Mouse (Mus musculus): ENCODE data around the gene Ech1. TPM values are rescaled to one million over a fixed set of nuclear protein-coding genes. Genes with fewer than 3 reads are reported as not detected.

The Ech1 gene
- total RNA-seq (2021), result 100 to 1,000 TPM; 474 to 780 TPM
- long read RNA-seq, experiment 1, transcript Ech1-201 (10 exons, 1,267 nt), result major isoform, 402 of 423 reads
- long read RNA-seq, experiment 1, partial matches to known transcripts, result 7 of 423 reads
- long read RNA-seq, experiment 1, other reads (novel, unspliced or antisense), result 11 of 423 reads
- long read RNA-seq, experiment 2, transcript Ech1-205 (2 exons, 861 nt), result minor isoform, 5 of 883 reads
- long read RNA-seq, experiment 2, transcript Ech1-201 (10 exons, 1,267 nt), result major isoform, 831 of 883 reads
- long read RNA-seq, experiment 2, partial matches to known transcripts, result 19 of 883 reads
- long read RNA-seq, experiment 2, other reads (novel, unspliced or antisense), result 28 of 883 reads

DNA sequence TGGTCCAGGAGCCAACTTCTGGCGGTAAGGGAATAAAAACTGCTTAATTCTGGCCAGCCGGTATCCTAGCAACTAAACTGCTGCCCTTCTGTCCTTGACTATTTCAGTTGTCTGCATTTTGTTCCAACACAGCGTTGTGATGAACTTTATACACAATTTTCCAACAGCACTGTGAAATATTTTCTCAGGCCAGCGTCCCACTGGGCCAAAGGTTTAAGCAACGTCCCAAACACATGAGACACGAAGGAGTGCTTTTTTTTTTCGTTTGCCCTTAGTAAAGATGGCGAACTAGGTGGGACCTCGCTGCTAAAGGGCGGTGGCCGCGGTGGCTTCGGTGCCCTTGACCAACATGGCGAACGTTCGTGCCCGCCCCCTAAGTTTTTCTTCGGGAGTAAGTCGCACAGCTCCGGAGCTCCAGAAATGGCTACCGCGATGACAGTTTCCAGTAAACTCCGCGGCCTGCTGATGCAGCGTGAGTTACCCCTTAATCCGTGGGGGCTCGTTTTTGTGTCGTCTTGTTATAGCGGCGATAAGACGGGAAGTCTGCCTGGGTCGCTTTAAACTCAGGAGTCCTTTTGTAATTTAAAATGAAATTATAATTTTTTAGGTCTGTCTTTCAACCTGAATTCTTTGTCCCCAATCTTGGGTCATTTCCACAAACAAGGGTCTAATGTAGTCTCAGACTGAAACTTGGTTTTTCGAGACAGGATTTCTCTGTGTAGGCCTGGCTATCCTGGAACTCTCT is at the start of gene Ech1:
TSS of gene Ech1 (plus strand) at position 277 of the 745 bp plus-strand sequence.
- DNase-seq (ENCODE audit: low spot score in 2 of 2), result peak; percentile 87 to 90

DNA sequence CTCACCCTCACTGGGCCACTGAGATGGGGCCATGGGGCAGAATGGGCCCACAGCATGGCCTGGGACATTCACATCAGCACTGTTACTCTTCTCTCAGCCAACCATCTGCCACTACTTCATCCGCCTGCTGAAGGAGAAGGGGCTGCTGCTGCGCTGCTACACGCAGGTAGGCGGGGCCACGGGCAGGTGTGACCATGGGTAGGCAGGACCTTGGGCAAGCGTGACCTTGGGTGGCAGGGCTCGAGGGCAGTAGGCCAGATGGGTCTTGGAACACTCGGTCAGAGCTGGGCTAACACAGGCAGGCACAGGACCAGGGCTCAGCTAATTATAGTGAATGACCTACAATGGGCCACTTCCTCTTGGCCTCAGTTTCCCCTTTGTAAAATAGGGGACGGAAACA is 46.2 kb upstream of the Ech1 start:
- no peak for DNase-seq (ENCODE audit: low spot score in 2 of 2)

DNA sequence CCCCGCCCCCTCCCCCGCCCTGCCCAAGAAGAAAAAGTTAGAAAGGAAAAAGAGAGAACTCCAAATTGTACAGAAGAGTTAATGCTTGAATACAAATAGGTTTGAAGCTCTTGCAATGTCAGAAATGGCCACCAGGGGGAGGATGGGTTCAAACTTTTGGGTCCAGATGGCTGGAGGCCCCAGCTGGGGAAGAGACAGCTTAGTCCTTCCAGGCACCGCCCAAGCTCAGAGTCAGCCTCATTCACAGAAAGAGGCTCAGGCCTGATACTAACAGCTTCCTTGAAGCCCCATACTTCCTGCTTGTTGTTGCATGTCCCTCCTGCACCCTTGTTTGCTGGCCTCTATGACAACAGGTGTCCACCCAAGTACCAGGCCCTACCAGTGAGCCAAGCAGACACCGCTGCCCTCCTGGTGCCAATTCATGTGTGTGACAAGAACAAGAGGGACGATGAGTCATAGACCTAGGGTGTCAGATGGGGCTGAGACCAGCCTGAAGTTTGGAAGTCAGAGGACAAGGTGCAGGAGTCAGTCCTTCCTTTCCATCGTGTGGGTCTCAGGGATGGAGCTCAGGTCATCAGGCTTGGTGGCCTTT is 44.9 kb upstream of the Ech1 start:
- peak; percentile 83 to 89 for DNase-seq (ENCODE audit: low spot score in 2 of 2)

DNA sequence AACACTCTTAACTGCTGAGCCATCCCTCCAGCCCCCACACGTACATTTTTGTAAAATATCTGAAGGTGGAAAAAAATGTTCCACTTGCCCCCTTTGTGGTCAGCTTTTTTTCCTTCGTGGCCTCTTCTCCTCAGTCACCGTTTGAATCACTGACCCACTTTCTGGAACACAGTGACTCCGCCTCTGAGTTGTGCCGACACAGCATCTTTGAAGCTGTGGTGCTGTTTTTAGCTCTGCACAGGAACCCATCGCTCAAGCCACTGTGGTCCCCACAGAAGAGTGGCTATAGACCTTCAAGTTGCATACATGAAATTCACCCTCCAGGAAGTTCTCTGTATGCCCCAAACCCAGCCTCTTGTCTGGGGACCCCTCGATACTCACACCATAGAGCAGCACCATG is 44.2 kb upstream of the Ech1 start:
- DNase-seq (ENCODE audit: low spot score in 2 of 2), result no peak

DNA sequence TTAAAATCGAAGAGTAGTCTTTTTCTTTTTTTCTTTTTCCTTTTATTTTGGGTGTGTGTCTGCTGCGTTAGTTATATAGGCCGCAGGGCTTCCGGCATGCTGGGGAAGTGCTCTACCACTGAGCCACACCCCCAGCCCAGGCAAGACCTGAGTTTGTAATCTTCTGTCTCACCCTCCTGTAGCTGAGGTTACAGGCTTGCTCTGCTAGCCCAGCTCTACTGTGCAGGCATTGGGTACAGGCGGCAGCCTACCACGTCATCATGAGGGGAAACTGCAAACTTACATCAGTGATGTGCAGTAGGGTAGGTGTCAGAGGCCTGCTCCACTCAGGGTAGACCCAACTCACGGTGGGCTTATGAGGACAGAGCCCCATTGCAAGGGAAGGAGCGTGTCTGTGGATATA is 43.8 kb upstream of the Ech1 start:
- no peak for DNase-seq (ENCODE audit: low spot score in 2 of 2)

DNA sequence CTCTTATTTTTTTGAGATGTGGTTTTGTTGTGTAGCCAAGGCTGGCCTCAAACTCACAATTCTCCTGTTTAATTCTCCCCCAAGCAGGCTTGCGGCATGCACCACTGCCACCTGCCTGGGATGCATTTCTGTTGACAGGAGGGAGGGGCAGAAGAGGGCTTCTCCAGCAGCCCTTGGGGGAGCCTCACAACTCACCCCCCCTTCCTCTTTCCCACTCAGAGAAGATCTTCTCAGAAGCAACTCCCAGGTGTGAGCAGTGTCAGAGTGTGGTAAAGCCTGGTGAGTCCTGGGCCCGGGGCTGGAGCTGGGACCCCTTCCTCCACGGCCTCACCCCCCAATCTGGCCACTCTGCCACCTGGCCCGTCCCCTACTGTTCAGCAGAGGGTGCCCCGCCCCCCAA is 39.9 kb upstream of the Ech1 start:
- DNase-seq (ENCODE audit: low spot score in 2 of 2), result no peak

DNA sequence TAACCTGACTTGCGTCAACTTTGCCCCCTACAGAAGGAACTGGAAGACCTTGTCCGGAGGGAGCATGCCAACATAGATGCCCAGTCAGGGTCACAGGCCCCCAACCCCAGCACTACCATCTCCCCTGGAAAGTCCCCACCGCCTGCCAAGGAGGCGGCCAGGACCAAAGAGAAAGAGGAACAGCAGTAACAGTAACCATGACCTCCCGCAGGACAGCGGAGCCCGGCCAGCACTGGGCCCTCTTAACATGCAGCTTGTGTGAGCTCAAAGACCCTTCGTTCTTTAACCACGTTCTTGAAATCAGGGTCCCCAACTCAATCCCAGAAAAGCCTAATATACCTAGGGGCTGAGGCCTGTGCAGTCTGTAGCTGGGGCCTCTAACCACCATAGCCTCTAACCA is 37.1 kb upstream of the Ech1 start:
- DNase-seq (ENCODE audit: low spot score in 2 of 2), result no peak

DNA sequence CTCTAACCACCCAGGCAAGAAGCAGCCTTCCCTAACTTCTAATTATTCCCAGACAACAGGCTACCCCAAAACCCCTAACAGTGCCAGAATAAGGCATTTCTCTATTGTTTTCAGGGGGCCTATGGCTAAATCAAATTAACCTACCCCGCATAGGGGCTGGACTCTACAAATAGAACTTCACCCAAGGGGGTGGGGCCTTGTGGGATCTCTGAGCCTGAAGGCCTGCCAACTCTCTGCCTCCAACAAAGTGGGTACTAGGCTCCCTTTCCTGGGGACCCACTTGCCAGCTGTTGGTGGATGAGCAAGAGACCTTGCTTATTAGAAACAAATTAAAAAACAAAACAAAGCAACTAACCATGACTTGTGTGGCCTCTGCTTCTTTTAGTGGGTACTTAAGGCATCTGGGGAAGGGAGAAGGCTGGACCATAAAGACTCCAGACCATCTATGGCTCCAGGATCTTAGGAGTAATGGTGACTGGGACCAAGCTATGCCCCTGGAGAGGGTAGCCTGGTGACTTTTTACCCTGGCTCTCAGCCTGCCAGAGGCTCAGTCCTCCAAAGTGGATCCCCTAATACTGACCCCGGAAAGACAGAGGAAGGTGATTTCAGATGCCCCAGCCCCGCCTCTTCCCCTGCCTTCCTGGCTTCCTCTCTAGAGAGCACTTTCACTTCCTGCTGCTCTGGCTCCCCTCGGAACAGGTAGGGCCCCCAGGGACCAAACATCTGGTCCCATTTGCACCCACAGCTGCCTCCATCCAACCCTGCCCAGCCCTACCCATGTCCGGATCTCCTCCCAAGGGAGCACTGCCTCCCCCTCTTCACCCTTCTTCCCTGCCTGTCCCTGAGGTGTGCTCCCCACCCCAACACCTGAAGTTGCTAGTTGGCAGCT is 36.5 kb upstream of the Ech1 start, which contains the start of gene Rinl:
TSS of gene Rinl (plus strand) at position 663 of the 889 bp plus-strand sequence.
- DNase-seq (ENCODE audit: low spot score in 2 of 2), result no peak

DNA sequence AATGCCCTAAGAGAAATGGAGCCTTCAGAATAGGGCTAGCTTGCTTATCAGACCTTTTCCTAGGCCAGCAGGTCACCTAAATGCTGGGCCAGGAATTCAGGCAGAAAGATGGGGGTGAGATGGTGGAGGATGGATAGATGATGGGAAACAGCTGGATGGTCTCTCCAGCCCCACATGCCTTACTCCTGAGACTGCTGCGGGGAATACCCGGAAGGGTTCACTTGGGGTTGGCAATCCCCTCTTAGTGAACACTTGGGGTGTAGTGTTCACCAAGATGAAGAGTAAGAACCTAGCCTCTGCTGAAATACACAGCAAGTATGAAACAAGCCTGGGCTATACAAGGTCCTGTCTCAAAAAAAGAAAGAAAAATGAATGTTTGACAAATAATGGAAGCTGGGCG is 35.8 kb upstream of the Ech1 start:
- DNase-seq (ENCODE audit: low spot score in 2 of 2), result no peak

DNA sequence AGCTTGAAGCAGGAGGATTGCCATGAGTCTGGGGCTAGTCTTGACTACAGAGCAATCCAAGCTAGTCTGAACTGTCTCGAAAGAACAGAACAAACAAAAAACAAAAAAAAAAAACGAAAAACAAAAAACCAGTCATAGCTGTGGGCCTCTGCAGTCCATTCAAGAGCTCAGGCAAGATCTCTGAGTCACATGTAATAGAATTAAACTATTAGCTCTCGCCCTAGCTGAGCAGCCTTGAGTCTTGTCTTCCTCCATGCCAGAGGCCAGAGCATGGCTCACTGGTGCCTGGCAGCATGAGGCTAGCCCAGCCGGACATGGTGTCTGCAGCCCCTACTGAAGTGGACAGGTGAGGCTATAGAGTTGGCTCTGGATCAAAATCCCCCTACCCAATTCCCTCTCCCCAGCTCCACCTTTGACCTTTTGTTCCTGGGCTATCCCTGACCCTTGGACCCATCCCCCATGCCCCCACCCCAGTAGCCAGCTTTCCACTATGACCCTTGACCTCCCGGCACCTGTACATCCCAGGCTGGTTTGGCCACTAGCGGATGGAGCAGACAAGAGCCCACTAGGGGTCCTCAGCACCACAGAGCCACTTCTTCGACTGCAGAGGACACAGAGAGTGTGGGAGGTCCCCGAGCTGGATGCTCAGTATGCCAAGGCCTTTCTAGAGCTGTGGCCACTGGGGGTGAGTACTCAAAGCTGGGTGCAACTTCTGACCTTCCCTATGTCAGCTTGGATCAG is 34.8 kb upstream of the Ech1 start:
- no peak for DNase-seq (ENCODE audit: low spot score in 2 of 2)

DNA sequence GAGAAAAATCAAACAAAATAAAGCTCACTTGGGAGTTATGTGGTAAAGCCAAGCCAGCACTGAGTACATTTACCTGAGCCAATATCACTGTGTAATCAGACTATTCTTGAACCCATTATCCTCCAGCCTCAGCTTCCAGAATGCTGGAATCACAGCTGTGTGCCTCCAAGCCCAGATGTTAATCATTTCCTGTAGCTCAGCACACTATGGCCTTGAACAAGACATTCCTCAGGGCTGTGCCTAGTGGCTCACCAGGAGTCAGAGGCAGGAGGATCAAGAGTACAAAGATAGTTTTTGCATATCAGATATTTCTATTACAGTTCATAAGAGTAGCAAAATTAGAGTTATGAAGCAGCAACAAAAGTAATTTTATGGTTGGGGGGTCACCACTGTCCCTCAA is 33.3 kb upstream of the Ech1 start:
- no peak for DNase-seq (ENCODE audit: low spot score in 2 of 2)

DNA sequence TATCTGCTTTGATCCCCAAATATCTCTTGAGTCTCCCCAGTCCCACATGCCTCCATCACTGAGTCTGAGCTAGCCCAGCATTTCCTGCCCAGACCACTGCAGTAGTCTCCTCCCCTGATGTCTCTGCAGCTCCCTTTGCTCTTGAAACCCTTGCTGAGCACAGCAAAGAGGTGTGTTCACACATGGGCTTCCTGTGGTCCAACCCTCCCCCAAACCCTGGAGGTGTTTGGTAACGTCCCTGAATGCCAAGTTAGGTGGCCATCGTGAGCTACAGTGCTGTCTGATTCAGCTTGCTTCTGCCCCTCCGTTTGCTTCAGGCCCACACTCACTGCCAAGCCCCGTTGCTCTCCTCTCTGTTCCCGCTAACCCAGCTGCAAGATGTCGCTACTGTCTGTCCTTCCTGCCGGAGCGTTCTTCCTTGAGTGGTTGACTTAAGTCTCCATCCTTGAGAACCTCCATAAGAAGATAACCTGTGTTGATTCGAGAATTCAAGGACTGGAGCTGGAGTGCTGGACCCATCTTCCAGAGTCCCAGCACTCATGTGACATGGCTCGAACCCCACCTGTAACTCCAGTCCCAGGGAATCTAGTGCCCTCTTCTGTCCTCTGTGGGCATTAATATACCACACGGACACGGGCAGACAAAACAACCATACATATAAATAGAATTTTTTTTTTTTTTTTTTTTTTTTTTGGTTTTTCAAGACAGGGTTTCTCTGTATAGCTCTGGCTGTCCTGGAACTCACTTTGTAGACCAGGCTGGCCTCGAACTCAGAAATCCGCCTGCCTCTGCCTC is 32.4 kb upstream of the Ech1 start:
- no peak for DNase-seq (ENCODE audit: low spot score in 2 of 2)

DNA sequence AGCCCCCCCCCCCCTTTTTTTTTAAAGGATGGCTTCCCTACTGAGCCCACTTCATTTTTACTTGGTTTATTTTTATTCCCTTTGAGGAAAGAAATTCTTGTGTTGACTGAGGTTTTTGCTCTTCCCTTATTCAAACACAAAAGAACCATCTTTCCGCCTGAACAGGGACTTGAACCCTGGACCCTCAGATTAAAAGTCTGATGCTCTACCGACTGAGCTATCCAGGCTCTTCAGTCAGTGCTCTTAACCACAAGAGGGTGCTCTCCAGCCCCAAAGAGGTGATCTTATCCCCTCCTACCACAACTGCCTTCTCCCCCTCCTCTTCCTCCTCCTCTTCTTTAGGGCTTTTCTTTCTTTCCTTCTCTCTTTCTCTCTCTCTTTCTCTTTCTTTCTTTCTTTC is 31.2 kb upstream of the Ech1 start:
- no peak for DNase-seq (ENCODE audit: low spot score in 2 of 2)

DNA sequence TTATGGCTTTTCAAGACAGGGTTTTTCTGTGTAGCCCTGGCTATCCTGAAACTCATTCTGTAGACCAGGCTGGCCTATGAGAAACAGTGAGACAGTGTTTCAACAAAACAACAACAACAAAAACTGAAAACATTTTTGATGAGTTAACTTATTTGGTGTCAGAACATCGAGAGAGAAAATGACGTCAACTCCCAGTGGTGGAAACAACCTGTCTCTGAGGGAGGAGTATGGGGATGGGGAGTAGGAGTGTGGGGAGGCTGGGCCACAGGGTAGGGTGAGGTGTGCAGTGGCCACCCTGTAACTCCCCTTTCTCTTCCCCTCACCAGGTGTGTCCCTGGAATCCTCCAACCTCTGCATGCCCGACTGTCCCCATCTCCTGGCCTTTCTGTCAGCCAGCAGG is 30.5 kb upstream of the Ech1 start:
- no peak for DNase-seq (ENCODE audit: low spot score in 2 of 2)

DNA sequence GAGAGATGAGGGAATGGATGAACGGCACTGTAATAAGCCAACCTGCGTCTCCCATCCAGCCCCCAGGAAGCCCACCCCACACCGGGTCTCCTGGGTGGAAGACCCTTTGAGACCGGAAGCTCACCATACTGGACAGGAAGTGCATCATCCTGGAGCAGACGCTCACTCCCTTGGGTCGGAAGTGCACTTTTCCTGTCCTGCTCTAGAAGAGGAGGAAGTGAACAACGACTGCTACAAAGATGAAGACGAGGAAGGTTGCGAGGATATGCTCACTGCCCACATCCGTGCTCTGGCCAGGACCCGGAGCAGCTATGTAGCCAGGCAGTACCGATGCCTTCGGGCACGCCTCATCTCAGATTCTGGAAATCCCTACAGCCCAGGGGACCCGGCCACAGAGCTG is 29.2 kb upstream of the Ech1 start:
- no peak for DNase-seq (ENCODE audit: low spot score in 2 of 2)

DNA sequence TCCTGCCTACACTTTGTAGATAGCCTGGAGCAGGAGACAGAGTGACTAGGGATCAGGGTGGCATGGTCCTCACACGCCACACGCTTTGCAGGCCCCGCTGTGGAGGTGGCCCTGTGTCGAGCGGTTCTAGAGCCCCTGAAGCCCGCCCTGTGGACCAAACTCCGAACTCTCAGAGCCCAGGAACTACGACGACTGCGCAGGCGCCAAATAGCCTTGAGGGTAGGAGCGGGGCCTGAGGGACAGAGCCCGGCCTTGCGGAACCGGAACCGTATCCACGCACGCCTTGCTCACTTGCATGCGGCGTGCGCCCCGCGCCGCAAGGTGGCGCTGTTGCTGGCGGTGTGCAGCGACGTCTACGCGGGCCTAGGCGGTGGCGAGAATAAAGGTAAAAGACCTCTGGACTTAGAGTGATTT is 28.4 kb upstream of the Ech1 start:
- DNase-seq (ENCODE audit: low spot score in 2 of 2), result peak; percentile 88 to 90

DNA sequence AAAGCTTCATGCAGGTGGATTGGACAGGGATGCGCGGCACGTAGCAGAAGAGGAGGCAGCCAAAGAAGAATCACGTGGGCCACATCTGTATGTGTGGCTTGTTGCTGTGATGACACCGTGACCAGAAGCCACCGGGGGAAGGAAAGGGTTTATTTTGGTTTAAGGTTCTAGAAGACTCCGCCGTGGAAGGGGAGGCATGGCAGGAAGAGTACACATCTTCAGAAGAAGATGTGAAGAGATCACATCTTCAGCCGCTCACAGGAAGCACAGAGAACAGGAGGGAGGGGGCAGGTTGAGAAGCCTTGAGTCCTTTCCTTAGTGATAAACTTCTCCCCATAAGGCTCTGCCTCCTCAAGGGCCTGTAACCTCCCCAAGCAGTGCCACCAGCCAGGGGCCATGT is 25.0 kb upstream of the Ech1 start:
- no peak for DNase-seq (ENCODE audit: low spot score in 2 of 2)

DNA sequence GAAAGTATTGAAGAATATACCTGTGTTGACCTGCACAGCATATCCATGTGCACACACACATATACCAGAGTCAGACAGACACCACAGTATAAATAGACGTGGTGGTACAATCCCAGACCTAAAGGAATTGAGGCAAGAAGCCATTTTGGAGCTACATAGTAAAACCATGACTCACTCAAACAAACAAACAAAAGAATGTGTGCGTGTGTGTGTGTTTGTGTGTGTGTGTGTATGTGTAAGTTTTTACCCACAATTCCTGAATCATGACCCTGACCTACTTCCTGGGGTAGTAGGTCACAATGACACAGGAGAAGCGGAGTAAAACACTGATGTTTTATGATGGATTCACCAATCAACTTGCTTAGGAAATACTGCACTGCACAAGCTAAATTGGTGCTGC is 23.6 kb upstream of the Ech1 start:
- no peak for DNase-seq (ENCODE audit: low spot score in 2 of 2)

DNA sequence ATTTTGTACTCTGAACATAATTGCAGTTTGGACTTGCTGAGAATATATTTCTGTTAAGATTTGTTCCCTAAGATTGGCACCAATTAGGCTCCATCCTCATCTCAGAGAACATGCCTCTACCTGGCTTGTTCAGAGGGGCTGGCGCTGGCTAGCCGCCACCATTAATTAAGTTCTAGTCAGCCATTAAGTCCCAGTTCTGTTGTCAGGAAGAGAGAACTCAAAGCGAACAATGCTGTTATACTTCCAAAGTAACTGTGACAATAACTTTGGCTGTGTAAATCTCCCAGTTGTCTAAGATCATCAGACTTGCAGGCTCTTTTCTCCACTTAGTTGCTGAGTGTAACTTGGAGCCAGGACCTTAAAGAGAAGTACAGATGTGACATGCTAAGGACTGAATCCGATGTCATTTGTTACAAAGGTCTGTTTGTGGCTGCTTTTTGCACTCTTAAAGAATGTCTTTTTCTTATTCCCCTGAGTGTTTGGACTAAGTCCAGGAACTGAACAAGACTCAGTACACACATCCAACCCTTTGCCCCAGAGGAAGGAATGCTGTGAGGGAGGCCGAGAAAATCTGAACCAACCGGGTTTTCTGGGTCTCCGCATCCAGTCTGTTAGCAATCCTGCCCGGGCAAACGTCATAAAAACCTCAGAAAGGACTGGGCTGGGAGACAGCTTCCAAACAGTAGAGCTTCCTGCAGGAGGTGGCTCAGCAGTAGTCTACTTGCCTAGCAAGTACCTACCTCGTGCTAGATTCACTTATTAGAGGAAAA is 22.9 kb upstream of the Ech1 start:
- DNase-seq (ENCODE audit: low spot score in 2 of 2), result no peak

Measured in adrenal gland, adult 18-20 months (tissue).